Mouse (Mus musculus) cerebellum, adult 11-12 months (tissue): ENCODE data around the gene Kcng4.

Experiments used
- DNase-seq: peaks from one replicate; pipeline ENCODE4 v3.0.0; 2022

The Kcng4 gene

GRCm38 (mm10) chr8:119635378-119635777 is at the start of gene Kcng4:
TSS of gene Kcng4 (minus strand) at chr8:119635680.
- DNase-seq: peak; percentile 25

GRCm38 (mm10) chr8:119679184-119679583 is 43.7 kb upstream of the Kcng4 start:
- no peak for DNase-seq

- DNase-seq: no peak
These were observed 42.8 kb upstream of the Kcng4 start for GRCm38 (mm10) chr8:119678138-119678843.

- peak; percentile 80 for DNase-seq
These were observed 40.9 kb upstream of the Kcng4 start for GRCm38 (mm10) chr8:119676389-119676788.

GRCm38 (mm10) chr8:119675457-119675856 is 40.0 kb upstream of the Kcng4 start:
- no peak for DNase-seq

GRCm38 (mm10) chr8:119673976-119674555 is 38.6 kb upstream of the Kcng4 start:
- no peak for DNase-seq

GRCm38 (mm10) chr8:119670419-119671091 is 35.1 kb upstream of the Kcng4 start:
- DNase-seq: no peak

GRCm38 (mm10) chr8:119669284-119669683 is 33.8 kb upstream of the Kcng4 start:
- no peak for DNase-seq

GRCm38 (mm10) chr8:119668447-119668846 is 33.0 kb upstream of the Kcng4 start:
- no peak for DNase-seq

- no peak for DNase-seq
These were observed 30.9 kb upstream of the Kcng4 start, which contains the start of gene Wfdc1 for GRCm38 (mm10) chr8:119666219-119666951. TSS of gene Wfdc1 (plus strand) at chr8:119666365.

- no peak for DNase-seq
These were observed 29.8 kb upstream of the Kcng4 start for GRCm38 (mm10) chr8:119665270-119665669.

GRCm38 (mm10) chr8:119663440-119663839 is 28.0 kb upstream of the Kcng4 start:
- DNase-seq: no peak

- DNase-seq: no peak
These were observed 26.4 kb upstream of the Kcng4 start for GRCm38 (mm10) chr8:119661892-119662291.

- peak; percentile 36 for DNase-seq
These were observed 25.6 kb upstream of the Kcng4 start for GRCm38 (mm10) chr8:119661081-119661480.

- DNase-seq: no peak
These were observed 21.4 kb upstream of the Kcng4 start for GRCm38 (mm10) chr8:119656709-119657464.

GRCm38 (mm10) chr8:119651324-119651723 is 15.8 kb upstream of the Kcng4 start:
- DNase-seq: no peak

- no peak for DNase-seq
These were observed 11.4 kb upstream of the Kcng4 start for GRCm38 (mm10) chr8:119646846-119647245.

GRCm38 (mm10) chr8:119646197-119646596 is 10.7 kb upstream of the Kcng4 start:
- no peak for DNase-seq

- DNase-seq: no peak
These were observed 9.6 kb upstream of the Kcng4 start for GRCm38 (mm10) chr8:119644981-119645597.

- no peak for DNase-seq
These were observed 9.0 kb upstream of the Kcng4 start for GRCm38 (mm10) chr8:119644429-119644960.

GRCm38 (mm10) chr8:119642960-119643359 is 7.5 kb upstream of the Kcng4 start:
- DNase-seq: peak; percentile 46

- no peak for DNase-seq
These were observed 5.6 kb upstream of the Kcng4 start for GRCm38 (mm10) chr8:119641058-119641457.
